Mouse (Mus musculus) limb, embryonic 11.5 days (tissue): Measurements from ENCODE around the gene Socs3. TPM values are rescaled to one million over a fixed set of nuclear protein-coding genes. Genes with fewer than 3 reads are reported as not detected.

Experiments
- ATAC-seq: fragments of 200-750 bp; cut with Nextera tagmentation; 2 replicates; pipeline ENCODE4 v1.8.0; 2017; ENCODE audit warnings: low read depth; ENCODE audit not compliant: insufficient number of reproducible peaks, low FRiP score, low TSS enrichment
- DNase-seq: peaks from one replicate; pipeline ENCODE4 v3.0.0-alpha.2; 2015; ENCODE audit warnings: low spot score
- H3K27ac ChIP-seq: fragments of 300-500 bp; sonication (generic); replicated peaks from 2 replicates; pipeline ENCODE4 v1.5.1; 2014; ENCODE audit warnings: low read depth, mild to moderate bottlenecking, low read length
- H3K27me3 ChIP-seq: fragments of 300-500 bp; sonication (generic); 2 replicates; pipeline ENCODE4 v1.6.1; 2014; ENCODE audit warnings: mild to moderate bottlenecking, low read length, mixed read lengths; ENCODE audit not compliant: control insufficient read depth, insufficient read depth
- H3K36me3 ChIP-seq: fragments of 300-500 bp; sonication (generic); 2 replicates; pipeline ENCODE4 v1.6.1; 2014; ENCODE audit warnings: mild to moderate bottlenecking, low read length, moderate library complexity, mixed read lengths; ENCODE audit not compliant: control insufficient read depth, insufficient read depth
- H3K4me1 ChIP-seq: fragments of 300-500 bp; sonication (generic); 2 replicates; pipeline ENCODE4 v1.6.1; 2014; ENCODE audit warnings: low read length, mixed read lengths; ENCODE audit not compliant: control insufficient read depth, insufficient read depth
- H3K4me2 ChIP-seq: fragments of 300-500 bp; sonication (generic); 2 replicates; pipeline ENCODE4 v1.6.1; 2014; ENCODE audit warnings: low read depth, mild to moderate bottlenecking, moderate library complexity; ENCODE audit not compliant: severe bottlenecking
- H3K4me3 ChIP-seq: fragments of 300-500 bp; sonication (generic); 2 replicates; pipeline ENCODE4 v1.5.1; 2014; ENCODE audit warnings: low read depth, low read length
- H3K9ac ChIP-seq: fragments of 300-500 bp; sonication (generic); 2 replicates; pipeline ENCODE4 v1.6.1; 2014; ENCODE audit warnings: mild to moderate bottlenecking, low read length
- H3K9me3 ChIP-seq: fragments of 300-500 bp; sonication (generic); 2 replicates; pipeline ENCODE4 v1.6.1; 2016; ENCODE audit warnings: low read length; ENCODE audit not compliant: control insufficient read depth
- WGBS: fragments of 180-500 bp; shearing (Covaris S2); extraction: QIAGEN DNeasy Blood & Tissue Kit; methylation state at CpG from one replicate; pipeline ENCODE4 v1.1.7; 2014; 5-methylcytosine and 5-hydroxymethylcytosine counted together
- polyA plus RNA-seq: library from polyadenylated mRNA; unstranded; fragments of >200 nt; fragmentation: Nextera tagmentation; extraction: Ambion mirVana; gene quantifications from 2 replicates; pipeline ENCODE4 v1.2.1, GENCODE M21; 2014

Socs3 gene
- polyA plus RNA-seq, 1 experiment from 2014 or later = 5.4 TPM

GRCm38 (mm10) chr11:117991502-117992470, 21.9 kb upstream of the Socs3 start:
- no peak overlapping the region for H3K9ac ChIP-seq
- 73% methylated on average over 9 of the region's 9 CpGs for WGBS

GRCm38 (mm10) chr11:117989926-117990325, 20.1 kb upstream of the Socs3 start:
- ATAC-seq (no peak), DNase-seq (no peak)
- no peak overlapping the region for H3K4me3 ChIP-seq
- no peak overlapping the region for H3K4me2 ChIP-seq
- H3K36me3 ChIP-seq = no peaks in the 10 kb centered on the region
- H3K9me3 ChIP-seq = no peaks in the 10 kb centered on the region
- H3K4me1 ChIP-seq = peaks cover 28% of the 10 kb centered on the region
- WGBS = 65% methylated on average over 10 of the region's 10 CpGs
- no peak overlapping the region for H3K9ac ChIP-seq
- no peaks in the 10 kb centered on the region for H3K27me3 ChIP-seq
- no peak overlapping the region for H3K27ac ChIP-seq

More at GRCm38 (mm10) chr11:117991502-117992470, 21.9 kb upstream of the Socs3 start:
- H3K27ac ChIP-seq = no peak overlapping the region
- no peaks in the 10 kb centered on the region for H3K36me3 ChIP-seq
- H3K4me1 ChIP-seq = peaks cover 30% of the 10 kb centered on the region
- H3K4me3 ChIP-seq = no peak overlapping the region
- H3K27me3 ChIP-seq = no peaks in the 10 kb centered on the region
- no peak for DNase-seq
- no peaks in the 10 kb centered on the region for H3K9me3 ChIP-seq
- ATAC-seq = no peak
- H3K4me2 ChIP-seq = no peak overlapping the region

- no peak overlapping the region for H3K4me2 ChIP-seq
- H3K27ac ChIP-seq = no peak overlapping the region
- no peak overlapping the region for H3K9ac ChIP-seq
- no peaks in the 10 kb centered on the region for H3K27me3 ChIP-seq
- ATAC-seq (no peak), DNase-seq (no peak)
- no peaks in the 10 kb centered on the region for H3K36me3 ChIP-seq
- 87% methylated on average over 4 of the region's 4 CpGs for WGBS
- no peak overlapping the region for H3K4me3 ChIP-seq
- H3K9me3 ChIP-seq = no peaks in the 10 kb centered on the region
- H3K4me1 ChIP-seq = peaks cover 24% of the 10 kb centered on the region
Observed at GRCm38 (mm10) chr11:117989241-117989640, 19.4 kb upstream of the Socs3 start.

GRCm38 (mm10) chr11:117987968-117988367, 18.1 kb upstream of the Socs3 start:
- DNase-seq = no peak
- WGBS = 73% methylated on average over 4 of the region's 4 CpGs
- Histone ChIP-seq H3K4me2 (peak overlapping the region; percentile 82), H3K4me1 (peaks cover 12% of the 10 kb centered on the region), H3K27me3 (no peaks in the 10 kb centered on the region), H3K9me3 (no peaks in the 10 kb centered on the region), H3K27ac (no peak overlapping the region), H3K9ac (no peak overlapping the region), H3K36me3 (no peaks in the 10 kb centered on the region), H3K4me3 (peak overlapping the region; percentile 100)
- no peak for ATAC-seq

- no peaks in the 10 kb centered on the region for H3K9me3 ChIP-seq
- H3K36me3 ChIP-seq = no peaks in the 10 kb centered on the region
- H3K27ac ChIP-seq = no peak overlapping the region; the same call in 1 of the 2 replicates
- H3K9ac ChIP-seq = peak overlapping the region; percentile 91
- no peaks in the 10 kb centered on the region for H3K27me3 ChIP-seq
- under 1% methylated on average over 32 of the region's 32 CpGs for WGBS
- H3K4me2 ChIP-seq = peak overlapping the region; percentile 82
- no peak for ATAC-seq
- H3K4me1 ChIP-seq = peaks cover 12% of the 10 kb centered on the region
- no peak for DNase-seq
- H3K4me3 ChIP-seq = peak overlapping the region; percentile 100
Observed at GRCm38 (mm10) chr11:117987032-117987451, 17.2 kb upstream of the Socs3 start.

GRCm38 (mm10) chr11:117986126-117987031, 16.5 kb upstream of the Socs3 start, which contains the start of gene Pgs1:
Pgs1 (plus strand) TSS chr11:117986292.
- peaks cover 12% of the 10 kb centered on the region for H3K4me1 ChIP-seq
- no peaks in the 10 kb centered on the region for H3K27me3 ChIP-seq
- DNase-seq (peak; percentile 94), ATAC-seq (peak; percentile 70)
- 6% methylated on average over 51 of the region's 51 CpGs for WGBS
- H3K36me3 ChIP-seq = no peaks in the 10 kb centered on the region
- H3K4me2 ChIP-seq = peak within 1 kb of the TSS; percentile 82
- peak within 1 kb of the TSS; percentile 100 for H3K4me3 ChIP-seq
- peak within 1 kb of the TSS; percentile 91 for H3K9ac ChIP-seq
- no peaks in the 10 kb centered on the region for H3K9me3 ChIP-seq
- H3K27ac ChIP-seq = no peak within 1 kb of the TSS; the same call in 1 of the 2 replicates

GRCm38 (mm10) chr11:117983770-117984169, 13.9 kb upstream of the Socs3 start:
- ATAC-seq = no peak
- no peak for DNase-seq
- H3K9ac ChIP-seq = no peak overlapping the region
- no peaks in the 10 kb centered on the region for H3K36me3 ChIP-seq
- H3K4me1 ChIP-seq = peaks cover 12% of the 10 kb centered on the region
- WGBS = 72% methylated on average over 7 of the region's 7 CpGs
- no peaks in the 10 kb centered on the region for H3K27me3 ChIP-seq
- no peaks in the 10 kb centered on the region for H3K9me3 ChIP-seq
- no peak overlapping the region for H3K4me3 ChIP-seq
- H3K4me2 ChIP-seq = no peak overlapping the region
- no peak overlapping the region for H3K27ac ChIP-seq

GRCm38 (mm10) chr11:117982426-117982825, 12.6 kb upstream of the Socs3 start:
- no peaks in the 10 kb centered on the region for H3K36me3 ChIP-seq
- ATAC-seq = no peak
- H3K27me3 ChIP-seq = no peaks in the 10 kb centered on the region
- H3K9ac ChIP-seq = no peak overlapping the region
- DNase-seq = no peak
- H3K4me2 ChIP-seq = no peak overlapping the region
- peaks cover 5% of the 10 kb centered on the region; the same call in 1 of the 2 replicates for H3K4me1 ChIP-seq
- 75% methylated on average over 5 of the region's 5 CpGs for WGBS
- H3K4me3 ChIP-seq = no peak overlapping the region
- no peak overlapping the region for H3K27ac ChIP-seq
- no peaks in the 10 kb centered on the region for H3K9me3 ChIP-seq
